Mouse (Mus musculus) testis, adult 2 months (tissue): ENCODE measurements around the gene Cacng5.

Experiments used
- CTCF ChIP-seq: fragments of 200-500 bp; IDR thresholded peaks from 2 replicates; pipeline ENCODE4 v1.5.1; 2012; ENCODE audit warnings: low read depth, mild to moderate bottlenecking, inconsistent platforms, low read length, moderate library complexity; ENCODE audit not compliant: control insufficient read depth, insufficient read depth, insufficient replicate concordance
- POLR2A ChIP-seq: fragments of 200-500 bp; IDR thresholded peaks from 2 replicates; pipeline ENCODE4 v1.6.1; 2012; ENCODE audit warnings: low read depth, mild to moderate bottlenecking, inconsistent platforms, low read length, moderate library complexity; ENCODE audit not compliant: control insufficient read depth

DNA sequence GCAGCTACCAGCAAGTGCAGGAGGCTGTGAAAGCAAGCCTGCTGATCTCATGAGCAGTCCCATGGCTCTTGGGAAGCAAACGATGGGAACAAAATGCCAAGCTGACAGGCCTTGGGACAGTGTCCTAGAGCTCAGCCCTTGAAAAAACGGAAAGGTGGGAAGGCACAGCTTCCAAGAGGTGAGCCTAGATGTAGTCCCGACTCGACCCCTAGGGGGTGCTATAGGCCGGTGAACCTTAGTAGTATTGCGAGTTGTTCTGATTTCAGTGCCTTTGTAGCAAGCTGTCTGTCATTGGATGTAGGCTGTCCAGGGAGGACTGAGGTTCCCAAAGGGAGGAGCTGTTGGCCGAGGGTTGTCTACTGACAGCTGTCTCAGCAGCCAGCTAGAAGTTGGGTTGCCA, 49.7 kb downstream of the Cacng5 start:
- TF ChIP-seq POLR2A, result no peak
- TF ChIP-seq CTCF, result peak; percentile 74; the same call in 1 of the 2 replicates
